Mouse (Mus musculus) ES-E14 (cell line): ENCODE results near the gene Clic4. TPM values are rescaled to one million over a fixed set of nuclear protein-coding genes. Genes with fewer than 3 reads are reported as not detected.

Source experiments
- DNase-seq: peaks from one replicate; pipeline ENCODE4 v3.0.0-alpha.2; 2013; ENCODE audit warnings: low read depth, low spot score
- H3K27ac ChIP-seq: 2 replicates; pipeline ENCODE4 v1.5.1; 2012; ENCODE audit warnings: low read depth, mild to moderate bottlenecking, low read length, moderate library complexity, mixed read lengths; ENCODE audit not compliant: poor library complexity, insufficient read depth, severe bottlenecking
- H3K36me3 ChIP-seq: 2 replicates; pipeline ENCODE4 v1.6.1; 2012; ENCODE audit warnings: mild to moderate bottlenecking, low read length, moderate library complexity, mixed read lengths; ENCODE audit not compliant: control insufficient read depth, poor library complexity, insufficient read depth, severe bottlenecking
- H3K4me1 ChIP-seq, 2 experiments: fragments of 150-350 bp in 1 of 2; sonication (generic) in 1 of 2; 2 replicates each; pipeline ENCODE4 v1.6.1; 2012; ENCODE audit warnings: low read length in 2 of 2, mild to moderate bottlenecking in 1 of 2, mixed read lengths in 1 of 2; ENCODE audit not compliant: control insufficient read depth in 2 of 2, insufficient read depth in 2 of 2, poor library complexity in 1 of 2
- H3K4me3 ChIP-seq, 2 experiments: fragments of 150-350 bp in 1 of 2; sonication (generic) in 1 of 2; 2 replicates each; pipeline ENCODE4 v1.5.1; 2012; ENCODE audit warnings: low read length in 2 of 2, low read depth in 1 of 2, mild to moderate bottlenecking in 1 of 2, mixed read lengths in 1 of 2; ENCODE audit not compliant: insufficient read depth in 1 of 2, poor library complexity in 1 of 2, severe bottlenecking in 1 of 2
- H3K9ac ChIP-seq: 2 replicates; pipeline ENCODE4 v1.6.1; 2012; ENCODE audit warnings: low read depth, mild to moderate bottlenecking, low read length, mixed read lengths; ENCODE audit not compliant: poor library complexity, insufficient read depth, severe bottlenecking
- H3K9me3 ChIP-seq: fragments of 150-350 bp; sonication (generic); 2 replicates; pipeline ENCODE4 v1.6.1; 2012; ENCODE audit warnings: low read depth, mild to moderate bottlenecking, low read length; ENCODE audit not compliant: control insufficient read depth, insufficient read depth
- CHD2 ChIP-seq: IDR thresholded peaks from 2 replicates; pipeline ENCODE4 v1.6.1; 2014; ENCODE audit warnings: mild to moderate bottlenecking, low read depth, low read length, inconsistent platforms
- HCFC1 ChIP-seq: IDR thresholded peaks from 2 replicates; pipeline ENCODE4 v1.6.1; 2012; ENCODE audit warnings: low read length, inconsistent platforms, borderline replicate concordance; ENCODE audit not compliant: insufficient read depth
- MAFK ChIP-seq: IDR thresholded peaks from 2 replicates; pipeline ENCODE4 v1.6.1; 2014; ENCODE audit warnings: mild to moderate bottlenecking, low read depth, low read length, inconsistent platforms; ENCODE audit not compliant: insufficient read depth
- ZC3H11A ChIP-seq: IDR thresholded peaks from 2 replicates; pipeline ENCODE4 v1.6.1; 2012; ENCODE audit warnings: low read depth, mild to moderate bottlenecking, inconsistent platforms, low read length, borderline replicate concordance
- ZNF384 ChIP-seq: IDR thresholded peaks from 2 replicates; pipeline ENCODE4 v1.6.1; 2012; ENCODE audit warnings: low read depth, low read length, inconsistent platforms
- in situ Hi-C, 2 experiments: fragments of 600-800 bp; cut with MboI; formaldehyde crosslinking; loops; one replicate each; pipeline ENCODE4 v1.15.1; 2025; ENCODE audit warnings: low sequenced_read_pairs in 2 of 2, inconsistent platforms in 1 of 2; ENCODE audit not compliant: unreplicated experiment in 2 of 2
- total RNA-seq: library from RNA; depleted of rRNA; stranded (reverse); fragments of 300-350 nt; gene quantifications from 2 replicates; pipeline ENCODE4 v1.2.3, GENCODE M21; 2012; rRNA removed

Gene Clic4
- 62.4 and 69.3 TPM in 2 replicates for total RNA-seq

DNA sequence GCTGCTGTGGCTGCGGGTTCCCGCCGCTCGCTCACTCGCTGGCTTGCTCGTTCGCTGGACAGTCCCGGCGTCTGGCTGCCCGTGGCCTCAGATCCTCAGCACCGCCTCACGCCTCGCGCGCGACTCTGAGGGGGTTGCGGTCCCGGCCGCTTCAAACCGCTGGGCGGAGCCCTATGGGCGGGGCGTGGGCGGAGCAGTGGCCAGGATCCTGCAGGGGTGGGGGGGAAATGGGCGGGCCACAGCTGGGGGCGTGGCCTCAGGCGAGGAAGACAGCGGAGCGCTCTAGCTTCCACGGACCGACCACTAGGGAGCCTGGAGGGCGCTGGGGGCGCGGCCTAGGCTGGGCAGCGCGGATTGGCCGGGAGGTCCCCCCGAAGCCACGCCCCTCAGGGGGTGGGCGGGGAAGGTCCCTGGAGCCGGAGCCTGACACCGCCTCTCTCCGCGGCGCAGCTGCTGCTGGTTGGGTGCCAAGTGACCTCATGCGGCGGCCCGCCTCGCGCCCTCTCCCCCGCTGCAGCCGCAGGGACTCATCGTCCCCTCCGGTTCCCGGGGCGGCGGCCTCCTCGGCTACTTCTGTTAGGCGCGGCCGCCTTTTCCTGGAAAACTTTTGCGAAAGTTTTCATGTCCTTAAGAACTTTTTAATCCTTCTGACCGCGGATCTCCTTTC lies at the start of gene Clic4:
Gene Clic4, minus strand, starts transcription at position 175 of the 667 bp plus-strand sequence.
- H3K4me1 ChIP-seq: peaks cover 7 to 9% of the 10 kb centered on the region in 2 experiments; a peak in 2 of 4 replicates
- TF ChIP-seq MAFK (no peak), CHD2 (no peak), ZNF384 (no peak), ZC3H11A (no peak), HCFC1 (no peak)
- DNase-seq: peak; percentile 98

GRCm38 (mm10) chr4:135317966-135318365 lies 45.4 kb upstream of the Clic4 start:
- TF ChIP-seq HCFC1: no peak
- no peak for TF ChIP-seq ZC3H11A
- TF ChIP-seq MAFK: no peak
- no peak for TF ChIP-seq CHD2
- no peak for TF ChIP-seq ZNF384
- DNase-seq: peak; percentile 55
- H3K9ac ChIP-seq: no peak overlapping the region
- no peak overlapping the region for H3K27ac ChIP-seq
- H3K4me3 ChIP-seq: no peak overlapping the region
- peaks cover 5 to 7% of the 10 kb centered on the region in 2 experiments; a peak in 2 of 4 replicates for H3K4me1 ChIP-seq
- in situ Hi-C loops: loop anchor here in 1 of 2 experiments (10.0 kb wide), 1 partner anchor 103 kb away; no protein-coding TSS in a partner anchor
- H3K36me3 ChIP-seq: peaks cover 49% of the 10 kb centered on the region
- no peaks in the 10 kb centered on the region for H3K9me3 ChIP-seq

More for the DNA sequence above, at the start of gene Clic4:
- in situ Hi-C loops: no loop called here
- H3K4me3 ChIP-seq: peak within 1 kb of the TSS; percentile 80 to 90
- peak within 1 kb of the TSS; percentile 91 for H3K9ac ChIP-seq
- peaks cover 11% of the 10 kb centered on the region; the same call in 1 of the 2 replicates for H3K36me3 ChIP-seq
- peak within 1 kb of the TSS; percentile 52; the same call in 1 of the 2 replicates for H3K27ac ChIP-seq
- no peaks in the 10 kb centered on the region for H3K9me3 ChIP-seq

- Histone ChIP-seq H3K4me3 (no peak overlapping the region), H3K27ac (no peak overlapping the region), H3K9me3 (no peaks in the 10 kb centered on the region), H3K36me3 (peaks cover 44% of the 10 kb centered on the region), H3K4me1 (peaks cover 5 to 8% of the 10 kb centered on the region in 2 experiments; a peak in 2 of 4 replicates), H3K9ac (no peak overlapping the region)
- TF ChIP-seq ZNF384 (no peak), HCFC1 (no peak)
- DNase-seq: no peak
- in situ Hi-C loops: loop anchor here in 1 of 2 experiments (10.0 kb wide), 1 partner anchor 103 kb away; no protein-coding TSS in a partner anchor
Observed at GRCm38 (mm10) chr4:135317539-135317938, 44.9 kb upstream of the Clic4 start.

DNA sequence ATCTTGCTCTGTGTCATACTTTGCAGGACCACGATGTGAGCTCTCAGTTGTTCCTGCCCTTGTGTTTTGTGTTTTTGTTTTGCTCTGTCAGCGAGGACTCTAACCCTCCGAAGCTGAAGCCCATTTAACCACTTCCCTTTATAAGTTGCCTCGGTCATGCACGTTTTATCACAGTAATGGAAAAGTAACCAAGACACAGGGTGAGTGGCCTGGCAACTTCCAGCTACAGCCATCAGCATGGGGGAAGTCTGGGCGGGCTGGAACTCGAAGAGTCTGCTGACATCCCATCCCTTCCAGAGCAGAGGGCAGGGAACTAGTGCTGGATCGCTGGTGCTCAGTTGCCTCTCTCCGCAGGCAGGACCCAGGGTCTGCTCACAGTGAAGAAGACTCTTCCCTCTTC lies 42.7 kb upstream of the Clic4 start:
- no peaks in the 10 kb centered on the region for H3K9me3 ChIP-seq
- H3K4me1 ChIP-seq: peaks cover 9 to 13% of the 10 kb centered on the region in 2 experiments; a peak in 2 of 4 replicates
- H3K36me3 ChIP-seq: peaks cover 28% of the 10 kb centered on the region
- H3K4me3 ChIP-seq: no peak overlapping the region
- no peak overlapping the region for H3K9ac ChIP-seq
- H3K27ac ChIP-seq: no peak overlapping the region
- TF ChIP-seq ZC3H11A: no peak
- no peak for TF ChIP-seq ZNF384
- no peak for TF ChIP-seq HCFC1
- TF ChIP-seq MAFK: no peak
- no peak for TF ChIP-seq CHD2
- DNase-seq: no peak
- in situ Hi-C loops: loop anchor here in 1 of 2 experiments (10.0 kb wide), 1 partner anchor 100 kb away; no protein-coding TSS in a partner anchor
